Mouse (Mus musculus) limb, embryonic 14.5 days (tissue): ENCODE results near the gene Wwc2. TPM values are rescaled to one million over a fixed set of nuclear protein-coding genes. Genes with fewer than 3 reads are reported as not detected.

Experiments
- ATAC-seq: fragments of 200-750 bp; cut with Nextera tagmentation; 2 replicates; pipeline ENCODE4 v1.8.0; 2017; ENCODE audit warnings: low read depth, moderate number of reproducible peaks, moderate TSS enrichment; ENCODE audit not compliant: low FRiP score
- DNase-seq: peaks from one replicate; pipeline ENCODE4 v3.0.0-alpha.2; 2015; ENCODE audit warnings: low spot score
- H3K27ac ChIP-seq: fragments of 300-500 bp; sonication (generic); replicated peaks from 2 replicates; pipeline ENCODE4 v1.5.1; 2014; ENCODE audit warnings: low read depth, mild to moderate bottlenecking, low read length, moderate library complexity, mixed read lengths
- H3K27me3 ChIP-seq: fragments of 300-500 bp; sonication (generic); 2 replicates; pipeline ENCODE4 v1.6.1; 2014; ENCODE audit warnings: low read length, mixed read lengths; ENCODE audit not compliant: control insufficient read depth, insufficient read depth
- H3K36me3 ChIP-seq: fragments of 300-500 bp; sonication (generic); 2 replicates; pipeline ENCODE4 v1.6.1; 2014; ENCODE audit warnings: mild to moderate bottlenecking, low read length, moderate library complexity, mixed read lengths; ENCODE audit not compliant: control insufficient read depth, insufficient read depth
- H3K4me1 ChIP-seq: fragments of 300-500 bp; sonication (generic); 2 replicates; pipeline ENCODE4 v1.6.1; 2014; ENCODE audit warnings: antibody characterized with exemption, low read length, mixed read lengths; ENCODE audit not compliant: control insufficient read depth, insufficient read depth
- H3K4me2 ChIP-seq: fragments of 300-500 bp; sonication (generic); replicated peaks from 2 replicates; pipeline ENCODE4 v1.6.1; 2014; ENCODE audit warnings: low read depth, mild to moderate bottlenecking, low read length, moderate library complexity; ENCODE audit not compliant: severe bottlenecking
- H3K4me3 ChIP-seq: fragments of 300-500 bp; sonication (generic); replicated peaks from 2 replicates; pipeline ENCODE4 v1.5.1; 2014; ENCODE audit warnings: low read length
- H3K9ac ChIP-seq: fragments of 300-500 bp; sonication (generic); 2 replicates; pipeline ENCODE4 v1.6.1; 2014; ENCODE audit warnings: mild to moderate bottlenecking, low read depth, low read length, moderate library complexity; ENCODE audit not compliant: severe bottlenecking
- H3K9me3 ChIP-seq: fragments of 300-500 bp; sonication (generic); 2 replicates; pipeline ENCODE4 v1.6.1; 2016; ENCODE audit warnings: low read length; ENCODE audit not compliant: control insufficient read depth
- POLR2A ChIP-seq: fragments of 200-500 bp; IDR thresholded peaks from 2 replicates; pipeline ENCODE4 v1.8.0; 2012; ENCODE audit warnings: inconsistent platforms, mild to moderate bottlenecking, moderate library complexity, borderline replicate concordance; ENCODE audit not compliant: insufficient read depth, insufficient read length; ENCODE audit errors: extremely low read depth
- WGBS: fragments of 180-500 bp; shearing (Covaris S2); extraction: QIAGEN DNeasy Blood & Tissue Kit; methylation state at CpG from one replicate; pipeline ENCODE4 v1.1.7; 2014; 5-methylcytosine and 5-hydroxymethylcytosine counted together
- polyA plus RNA-seq, 2 experiments: library from polyadenylated mRNA; depleted of rRNA in 1 of 2; stranded (reverse) in 1 of 2; unstranded in 1 of 2; fragments of >200 nt; fragmentation: Nextera tagmentation in 1 of 2; extraction: Ambion mirVana in 1 of 2; gene quantifications; 2 replicates each; pipeline versions ENCODE4 v1.2.1 to v1.2.3; 2012 to 2014

Wwc2 gene
- polyA plus RNA-seq, 2 experiments, result 10.9 to 13.5 TPM

DNA sequence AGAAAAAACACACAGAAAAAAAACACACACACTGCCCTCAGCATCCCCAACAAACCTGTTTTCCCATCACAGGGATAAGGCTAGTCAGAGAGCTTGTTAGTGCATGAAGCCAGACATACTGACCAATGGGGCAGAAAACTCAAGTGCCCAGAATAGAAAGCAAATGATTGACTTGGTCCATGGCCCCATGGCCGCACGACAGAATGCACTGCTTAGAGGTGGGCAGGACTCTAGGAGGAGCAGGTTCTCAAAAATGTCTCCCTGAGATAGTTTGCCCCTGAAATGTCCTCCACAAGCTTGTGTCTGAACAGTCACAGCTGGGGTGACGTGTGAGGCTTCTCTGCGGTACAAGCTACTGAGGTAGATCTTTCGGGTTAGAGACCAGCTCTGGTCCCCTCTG, 20.1 kb downstream of the Wwc2 start:
- H3K36me3 ChIP-seq, result no peaks in the 10 kb centered on the region
- no peak for DNase-seq
- H3K27me3 ChIP-seq, result no peaks in the 10 kb centered on the region
- H3K9ac ChIP-seq, result no peak overlapping the region
- no peak for ATAC-seq
- H3K4me1 ChIP-seq, result peaks cover 28% of the 10 kb centered on the region
- TF ChIP-seq POLR2A, result no peak
- H3K9me3 ChIP-seq, result no peaks in the 10 kb centered on the region
- no peak overlapping the region for H3K4me2 ChIP-seq
- no peak overlapping the region for H3K4me3 ChIP-seq
- H3K27ac ChIP-seq, result no peak overlapping the region
- 78% methylated on average over 5 of the region's 5 CpGs for WGBS

DNA sequence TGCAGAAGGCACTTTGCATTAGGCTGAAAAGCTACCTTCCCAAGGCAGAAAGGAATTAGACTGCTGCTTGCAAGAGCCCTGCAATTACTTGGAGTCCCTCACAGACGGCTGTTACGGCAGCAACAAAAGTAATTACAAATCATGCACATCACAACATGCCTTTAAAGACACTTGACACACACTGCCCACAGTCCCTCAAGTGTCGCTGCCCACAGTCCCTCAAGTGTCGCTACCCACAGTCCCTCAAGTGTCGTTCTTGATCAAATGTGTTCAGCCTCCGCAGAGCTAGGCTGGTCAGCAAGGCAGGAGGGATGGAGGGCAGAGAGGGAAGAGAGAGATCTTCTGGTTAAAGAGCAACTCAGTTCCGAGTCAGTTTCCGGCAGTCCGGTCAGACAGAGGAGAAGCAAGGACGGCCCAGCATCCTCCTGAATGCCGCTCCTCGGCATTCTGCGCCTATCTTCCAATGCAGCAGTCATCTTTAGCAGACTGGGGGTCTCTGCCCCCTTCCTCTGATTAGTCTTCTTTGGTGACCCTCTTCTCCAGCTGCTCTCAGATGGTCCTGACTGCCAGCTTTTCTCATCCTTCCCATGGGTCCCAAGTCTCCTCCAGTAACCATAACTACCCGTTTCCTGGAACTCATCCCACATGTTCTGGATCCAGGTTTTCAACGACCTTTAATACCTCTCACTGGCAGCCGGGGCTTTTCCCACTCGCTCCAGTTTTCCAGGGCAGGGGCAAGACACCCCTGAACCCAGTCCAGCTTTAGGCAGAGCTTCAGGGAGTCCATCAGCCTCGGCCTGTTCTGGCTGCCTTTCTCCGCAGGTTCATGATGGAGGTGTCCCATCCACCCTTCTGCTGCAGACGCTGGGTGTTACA, 23.4 kb downstream of the Wwc2 start:
- peaks cover 24% of the 10 kb centered on the region for H3K4me1 ChIP-seq
- no peak overlapping the region for H3K27ac ChIP-seq
- ATAC-seq (0 out of 2 replicates have a peak, but pooled peaks have one; percentile 23), DNase-seq (no peak)
- 50% methylated on average over 20 of the region's 20 CpGs for WGBS
- H3K4me2 ChIP-seq, result no peak overlapping the region
- peaks cover 4% of the 10 kb centered on the region; the same call in 1 of the 2 replicates for H3K36me3 ChIP-seq
- TF ChIP-seq POLR2A, result no peak
- H3K9ac ChIP-seq, result no peak overlapping the region
- no peaks in the 10 kb centered on the region for H3K9me3 ChIP-seq
- H3K27me3 ChIP-seq, result no peaks in the 10 kb centered on the region
- H3K4me3 ChIP-seq, result no peak overlapping the region

DNA sequence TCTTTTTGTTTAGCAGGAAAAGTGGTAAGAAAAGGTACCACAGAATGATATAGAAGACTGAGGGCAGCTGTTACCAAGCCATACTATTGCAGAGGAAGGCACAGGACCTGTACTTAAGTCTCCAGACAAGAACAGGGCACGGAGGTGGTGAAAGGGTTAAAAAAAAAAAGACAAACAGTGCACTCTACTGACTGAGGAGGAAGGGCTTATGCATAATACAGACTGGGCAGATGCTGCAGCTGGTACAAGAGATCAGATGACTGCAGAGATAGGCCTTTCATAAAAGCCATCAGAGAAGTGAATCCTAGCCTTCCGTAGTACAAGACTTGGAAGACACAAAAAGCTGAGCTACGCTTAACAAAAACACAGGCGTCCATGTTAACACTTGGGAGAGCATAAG, 28.2 kb downstream of the Wwc2 start:
- H3K36me3 ChIP-seq, result peaks cover 4% of the 10 kb centered on the region; the same call in 1 of the 2 replicates
- H3K4me2 ChIP-seq, result no peak overlapping the region
- no peaks in the 10 kb centered on the region for H3K27me3 ChIP-seq
- TF ChIP-seq POLR2A, result no peak
- no peak overlapping the region for H3K27ac ChIP-seq
- 73% methylated on average over 4 of the region's 4 CpGs for WGBS
- DNase-seq (no peak), ATAC-seq (no peak)
- no peak overlapping the region for H3K9ac ChIP-seq
- H3K4me1 ChIP-seq, result peaks cover 19% of the 10 kb centered on the region
- H3K9me3 ChIP-seq, result no peaks in the 10 kb centered on the region
- H3K4me3 ChIP-seq, result no peak overlapping the region

DNA sequence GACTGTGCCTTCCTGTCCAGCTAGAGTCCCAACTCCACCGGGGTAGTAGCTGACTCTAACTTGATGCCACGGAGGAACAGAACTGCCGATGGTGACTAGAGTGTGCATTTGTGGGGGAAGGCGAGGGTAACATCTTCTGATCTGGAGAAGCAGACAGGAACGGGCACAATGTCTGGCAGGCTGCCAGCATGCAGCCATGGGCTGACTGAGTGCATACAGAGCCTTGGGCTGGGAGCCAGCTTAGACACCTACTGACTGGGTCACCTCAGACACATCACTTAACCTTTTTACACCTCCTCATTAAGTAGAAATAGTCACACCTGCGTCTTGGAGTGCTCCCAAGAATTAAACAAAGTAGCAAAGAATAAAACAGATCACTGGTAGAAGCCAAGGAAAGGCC, 28.7 kb downstream of the Wwc2 start:
- Histone ChIP-seq H3K27me3 (no peaks in the 10 kb centered on the region), H3K9ac (no peak overlapping the region), H3K4me3 (no peak overlapping the region), H3K4me1 (peaks cover 14% of the 10 kb centered on the region), H3K27ac (no peak overlapping the region), H3K36me3 (peaks cover 4% of the 10 kb centered on the region; the same call in 1 of the 2 replicates), H3K9me3 (no peaks in the 10 kb centered on the region), H3K4me2 (no peak overlapping the region)
- ATAC-seq (no peak), DNase-seq (no peak)
- WGBS, result 56% methylated on average over 6 of the region's 6 CpGs
- no peak for TF ChIP-seq POLR2A

DNA sequence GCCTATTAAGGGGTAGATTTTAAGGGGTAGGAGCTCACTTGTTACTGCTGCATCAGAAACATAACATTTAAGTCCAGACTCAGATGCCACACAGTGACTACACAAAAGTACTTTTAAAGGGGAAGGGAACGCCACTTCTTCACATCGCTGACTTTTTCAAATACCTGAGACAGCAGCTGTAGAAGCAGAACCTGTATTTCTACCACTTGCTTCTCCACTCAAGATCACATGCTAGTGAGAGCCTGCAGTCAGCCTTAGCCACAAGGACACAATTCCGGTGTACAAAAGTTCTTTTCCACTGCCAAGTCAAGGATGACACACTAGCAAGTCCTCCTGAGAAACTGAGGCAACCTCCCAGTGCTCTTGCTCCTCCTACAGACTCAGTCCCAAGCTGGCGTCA, 33.2 kb downstream of the Wwc2 start:
- no peaks in the 10 kb centered on the region for H3K27me3 ChIP-seq
- ATAC-seq, result no peak
- H3K9ac ChIP-seq, result no peak overlapping the region
- no peak for DNase-seq
- WGBS, result 95% methylated on average over 4 of the region's 4 CpGs
- peaks cover 9% of the 10 kb centered on the region; the same call in 1 of the 2 replicates for H3K4me1 ChIP-seq
- no peaks in the 10 kb centered on the region for H3K9me3 ChIP-seq
- H3K27ac ChIP-seq, result no peak overlapping the region
- no peaks in the 10 kb centered on the region for H3K36me3 ChIP-seq
- TF ChIP-seq POLR2A, result no peak
- H3K4me3 ChIP-seq, result no peak overlapping the region
- no peak overlapping the region for H3K4me2 ChIP-seq
